8 mouse cellular contexts compared by ENCODE assay signal in the genomic region with DNA sequence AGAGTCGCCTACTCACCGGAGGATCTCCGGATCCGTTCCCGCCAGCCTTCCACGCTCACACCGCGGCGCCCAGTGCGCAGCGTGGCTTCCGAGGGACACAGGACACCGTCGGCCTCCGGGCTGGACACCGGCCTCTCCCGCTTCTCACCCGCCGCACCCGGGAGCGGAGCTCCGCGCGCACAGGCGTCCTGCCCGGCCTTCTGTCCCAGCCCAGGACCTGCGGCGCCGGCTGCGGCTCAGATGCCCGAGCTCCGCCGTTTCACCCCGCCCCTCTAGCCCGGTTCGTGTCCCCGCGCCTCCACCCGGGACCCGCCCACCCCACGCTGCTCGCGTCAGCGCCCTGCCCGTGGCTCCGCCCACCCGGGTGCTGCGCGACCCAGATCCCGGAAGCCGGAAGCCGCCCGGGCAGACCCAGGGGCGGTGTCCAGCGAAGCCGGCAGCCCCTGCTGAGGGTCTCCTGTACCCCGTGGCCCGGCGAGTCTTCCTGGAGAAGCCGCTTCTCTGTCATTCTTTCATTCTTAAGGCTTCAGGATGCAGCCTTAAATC. TPM values are rescaled to one million over a fixed set of nuclear protein-coding genes. Genes with fewer than 3 reads are reported as not detected.
DNase-seq lines count a peak whose midpoint lies in the region; ATAC-seq lines count a peak whose summit lies in the region.

Gene Zfp69, minus strand, starts transcription at position 272 of the 546 bp plus-strand sequence.

- intact Hi-C loops in left cerebral cortex, postnatal 25 days (cut with DNase I) = no loop called here

- ATAC-seq in inflammation-experienced regulatory T-cells, adult 6 months = peak; percentile 92

- DNase-seq in adrenal gland, adult 18-20 months (ENCODE audit: low spot score in 2 of 2) = peak; percentile 88 to 91
- DNase-seq in embryo, embryonic 10 days (ENCODE audit: low spot score) = peak; percentile 85
- peak; percentile 92 for DNase-seq in gastrocnemius, postnatal 10 days
- peak; percentile 82 to 85 for DNase-seq in left cerebral cortex, postnatal 25 days (ENCODE audit: low spot score in 2 of 2)
- peak; percentile 91 for DNase-seq in mesoderm, embryonic 11.5 days (ENCODE audit: low read depth, low spot score)
- peak; percentile 87 for DNase-seq in right cerebral cortex, postnatal 25 days
- peak; percentile 83 to 89 for DNase-seq in urinary bladder, postnatal 36 days (ENCODE audit: low spot score in 2 of 2)

RNA-seq across cellular contexts. Expression of gene Zfp69, which starts in this region (rescaled TPM):
- 1 to 10 TPM; 1.4 to 1.7 TPM for total RNA-seq in adrenal gland, adult 18-20 months (2021)
- total RNA-seq in gastrocnemius, postnatal 10 days (2021) = 1 to 10 TPM; 2.0 to 2.7 TPM
- 1 to 10 TPM; 1.2 to 2.4 (median 1.8) TPM for polyA plus RNA-seq in inflammation-experienced regulatory T-cells, adult 6 months (2017; shearing (Covaris generic))
- 1 to 10 TPM; 1.1 to 1.6 TPM for total RNA-seq in left cerebral cortex, postnatal 25 days (2021)

Comparison
In these comparisons a context has a peak if more than half of its experiments do, and no peak if none do; other contexts are left out.
1. Peak in every context shown above with its lines: DNase-seq and ATAC-seq.